Mouse (Mus musculus) heart, embryonic 12.5 days (tissue): Measurements from ENCODE around the gene Celsr2. TPM values are rescaled to one million over a fixed set of nuclear protein-coding genes. Genes with fewer than 3 reads are reported as not detected.

ENCODE experiments used
- ATAC-seq: fragments of 200-750 bp; cut with Nextera tagmentation; 2 replicates; pipeline ENCODE4 v1.8.0; 2017; ENCODE audit warnings: moderate TSS enrichment, moderate library complexity; ENCODE audit not compliant: insufficient number of reproducible peaks, low FRiP score
- H3K27ac ChIP-seq: fragments of 300-500 bp; sonication (generic); 2 replicates; pipeline ENCODE4 v1.5.1; 2016; ENCODE audit warnings: mild to moderate bottlenecking, moderate library complexity; ENCODE audit not compliant: poor library complexity, severe bottlenecking
- H3K27me3 ChIP-seq: fragments of 300-500 bp; sonication (generic); replicated peaks from 2 replicates; pipeline ENCODE4 v1.6.1; 2016; ENCODE audit warnings: mild to moderate bottlenecking, moderate library complexity
- H3K36me3 ChIP-seq: fragments of 300-500 bp; sonication (generic); 2 replicates; pipeline ENCODE4 v1.6.1; 2016; ENCODE audit warnings: mild to moderate bottlenecking, moderate library complexity
- H3K4me1 ChIP-seq: fragments of 300-500 bp; sonication (generic); replicated peaks from 2 replicates; pipeline ENCODE4 v1.6.1; 2016; ENCODE audit warnings: mild to moderate bottlenecking
- H3K4me2 ChIP-seq: fragments of 300-500 bp; sonication (generic); 2 replicates; pipeline ENCODE4 v1.6.1; 2016; ENCODE audit warnings: mild to moderate bottlenecking, moderate library complexity
- H3K4me3 ChIP-seq: fragments of 300-500 bp; sonication (generic); 2 replicates; pipeline ENCODE4 v1.5.1; 2016; ENCODE audit warnings: mild to moderate bottlenecking
- H3K9ac ChIP-seq: fragments of 300-500 bp; sonication (generic); 2 replicates; pipeline ENCODE4 v1.6.1; 2016; ENCODE audit warnings: mild to moderate bottlenecking, moderate library complexity
- H3K9me3 ChIP-seq: fragments of 300-500 bp; sonication (generic); replicated peaks from 2 replicates; pipeline ENCODE4 v1.6.1; 2016; ENCODE audit warnings: mild to moderate bottlenecking, moderate library complexity
- WGBS: fragments of 180-500 bp; shearing (Covaris S2); methylation state at CpG from one replicate; pipeline ENCODE4 v1.1.7; 2016; 5-methylcytosine and 5-hydroxymethylcytosine counted together
- polyA plus RNA-seq: library from polyadenylated mRNA; unstranded; fragments of >200 nt; fragmentation: Nextera tagmentation; extraction: Ambion mirVana; gene quantifications from 2 replicates; pipeline ENCODE4 v1.2.1, GENCODE M21; 2016

Gene Celsr2
- polyA plus RNA-seq = 2.3 and 3.6 TPM in 2 replicates

DNA sequence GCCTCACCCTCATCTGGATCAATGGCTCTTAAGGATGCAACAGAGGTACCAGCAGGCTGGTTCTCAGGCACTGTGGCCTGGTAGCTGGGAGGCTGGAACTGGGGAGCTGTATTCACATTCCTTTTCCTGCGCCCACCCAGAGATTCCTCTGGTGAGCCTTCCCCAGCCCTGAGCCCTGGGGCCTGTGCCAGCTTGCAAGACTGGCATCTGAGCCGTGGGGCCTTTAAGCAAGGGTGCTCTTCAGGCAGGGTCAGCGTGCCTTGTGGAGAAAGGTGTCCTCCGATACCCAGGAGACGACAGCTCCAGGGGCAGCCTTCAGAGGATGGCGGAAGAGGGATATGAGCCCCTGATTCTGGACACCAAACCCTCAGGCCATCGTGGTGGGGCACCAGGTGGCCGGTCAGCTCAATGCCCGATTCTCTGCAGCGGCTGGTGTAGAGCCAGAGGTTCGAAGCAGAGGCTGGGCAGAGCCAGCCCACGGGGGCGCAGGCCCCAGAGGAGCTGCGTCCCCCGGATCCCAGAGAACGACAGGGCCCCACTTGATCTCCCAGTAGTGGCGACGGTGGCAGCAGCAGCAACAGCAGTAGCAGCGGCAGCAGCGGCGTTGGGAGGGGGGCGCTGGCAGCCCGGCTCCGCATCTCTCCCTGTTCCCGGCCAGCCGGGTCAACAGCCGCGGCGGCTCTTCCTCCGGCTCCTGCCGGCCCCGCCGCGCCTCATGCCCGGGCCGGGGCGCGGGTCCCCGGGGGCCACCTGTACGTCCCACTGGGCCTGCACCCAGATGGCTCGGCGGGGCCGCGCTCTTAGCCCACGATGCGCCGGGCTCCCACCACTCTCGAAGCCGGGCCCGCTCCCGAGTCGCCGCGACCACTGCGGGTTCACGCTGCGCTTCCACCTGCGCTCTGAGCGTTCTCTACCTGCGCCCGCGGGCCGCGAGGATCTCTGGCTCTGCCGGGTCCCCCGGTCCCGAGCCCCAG, at the start of gene Celsr2:
Gene Celsr2 (minus strand): TSS at position 696 of the 974 bp plus-strand sequence.
- Histone ChIP-seq H3K4me1 (peaks cover 9% of the 10 kb centered on the region; the same call in 1 of the 2 replicates), H3K36me3 (peaks cover 19% of the 10 kb centered on the region), H3K4me2 (peak within 1 kb of the TSS; percentile 100), H3K27me3 (peaks cover 39% of the 10 kb centered on the region), H3K9me3 (peaks cover 21% of the 10 kb centered on the region), H3K4me3 (peak within 1 kb of the TSS; percentile 89), H3K27ac (no peak within 1 kb of the TSS), H3K9ac (peak within 1 kb of the TSS; percentile 78)
- peak; percentile 8; the same call in 1 of the 2 replicates for ATAC-seq
- 7% methylated on average over 64 of the region's 67 CpGs for WGBS

DNA sequence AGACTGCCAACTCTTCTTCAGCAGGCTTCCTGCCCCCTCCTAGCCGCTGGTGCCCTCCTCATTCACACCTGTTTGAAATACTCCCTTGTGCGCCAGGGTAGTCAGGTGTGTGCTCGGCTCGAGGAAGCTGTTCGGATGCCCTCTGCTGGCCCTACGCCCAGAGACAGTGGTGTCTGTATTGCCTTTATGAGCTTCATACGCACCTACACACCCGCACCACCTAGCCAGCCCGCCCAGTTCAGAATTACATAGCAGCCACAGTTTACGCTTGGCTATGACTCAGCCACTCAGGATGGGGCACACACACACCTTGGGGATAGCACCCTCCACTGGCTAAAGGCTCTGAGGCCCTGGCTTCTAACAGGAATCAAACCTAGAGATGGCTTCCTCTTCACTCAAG, 43.5 kb upstream of the Celsr2 start:
- Histone ChIP-seq H3K4me1 (peaks cover 7% of the 10 kb centered on the region; the same call in 1 of the 2 replicates), H3K9me3 (no peaks in the 10 kb centered on the region), H3K4me3 (0 out of 2 replicates have a peak overlapping the region, but pooled peaks have one; percentile 8), H3K27ac (no peak overlapping the region), H3K36me3 (no peaks in the 10 kb centered on the region), H3K27me3 (no peaks in the 10 kb centered on the region), H3K9ac (no peak overlapping the region), H3K4me2 (peak overlapping the region; percentile 50)
- no peak for ATAC-seq
- WGBS = 35% methylated on average over 10 of the region's 10 CpGs

DNA sequence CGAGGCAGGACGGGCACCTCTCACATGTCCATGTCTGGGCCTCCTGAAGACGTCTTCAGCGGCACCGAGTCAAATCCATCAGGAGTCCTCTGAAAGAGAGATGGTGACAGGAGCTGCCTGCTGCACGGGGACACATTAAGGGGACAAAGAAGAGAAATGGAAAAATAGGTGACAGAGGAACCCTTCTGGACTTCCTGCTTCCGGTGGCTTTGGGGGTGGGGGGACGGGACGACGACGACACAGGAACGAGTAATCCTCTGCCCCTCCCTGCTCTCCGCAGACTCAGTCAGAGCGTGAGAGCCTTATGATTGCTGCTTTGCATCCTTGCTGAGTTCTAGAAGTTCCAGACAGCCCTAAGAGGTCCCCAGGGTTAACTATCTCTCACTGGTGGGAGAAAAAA, 43.0 kb upstream of the Celsr2 start:
- Histone ChIP-seq H3K9me3 (no peaks in the 10 kb centered on the region), H3K4me1 (peaks cover 7% of the 10 kb centered on the region; the same call in 1 of the 2 replicates), H3K9ac (no peak overlapping the region), H3K27me3 (no peaks in the 10 kb centered on the region), H3K27ac (no peak overlapping the region), H3K36me3 (no peaks in the 10 kb centered on the region), H3K4me2 (peak overlapping the region; percentile 50), H3K4me3 (0 out of 2 replicates have a peak overlapping the region, but pooled peaks have one; percentile 8)
- ATAC-seq = peak; percentile 29; the same call in 1 of the 2 replicates
- WGBS = 42% methylated on average over 14 of the region's 14 CpGs

DNA sequence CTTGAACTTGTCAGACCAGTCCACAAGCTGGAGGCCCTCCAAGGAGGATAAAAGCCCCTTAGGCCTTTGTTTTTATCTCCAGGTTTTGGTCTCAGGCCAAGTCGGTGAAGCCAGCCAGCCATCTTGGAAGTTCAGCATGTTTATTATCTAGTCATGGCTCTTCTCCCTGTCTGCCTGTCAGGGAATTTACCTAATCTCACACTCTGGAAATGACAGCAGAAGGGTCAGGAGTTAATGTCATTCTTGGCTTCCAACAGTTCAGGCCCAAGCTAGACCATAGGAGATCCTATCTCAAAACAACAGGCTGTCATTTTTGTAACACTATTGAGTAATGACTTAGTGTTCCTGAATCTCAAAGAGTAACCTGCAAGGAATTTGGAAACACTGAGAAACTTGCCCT, 38.8 kb upstream of the Celsr2 start:
- Histone ChIP-seq H3K4me1 (peaks cover 7% of the 10 kb centered on the region; the same call in 1 of the 2 replicates), H3K4me2 (no peak overlapping the region), H3K9me3 (no peaks in the 10 kb centered on the region), H3K36me3 (no peaks in the 10 kb centered on the region), H3K9ac (no peak overlapping the region), H3K27ac (no peak overlapping the region), H3K27me3 (no peaks in the 10 kb centered on the region), H3K4me3 (no peak overlapping the region)
- 61% methylated on average over 1 of the region's 1 CpGs for WGBS
- no peak for ATAC-seq

DNA sequence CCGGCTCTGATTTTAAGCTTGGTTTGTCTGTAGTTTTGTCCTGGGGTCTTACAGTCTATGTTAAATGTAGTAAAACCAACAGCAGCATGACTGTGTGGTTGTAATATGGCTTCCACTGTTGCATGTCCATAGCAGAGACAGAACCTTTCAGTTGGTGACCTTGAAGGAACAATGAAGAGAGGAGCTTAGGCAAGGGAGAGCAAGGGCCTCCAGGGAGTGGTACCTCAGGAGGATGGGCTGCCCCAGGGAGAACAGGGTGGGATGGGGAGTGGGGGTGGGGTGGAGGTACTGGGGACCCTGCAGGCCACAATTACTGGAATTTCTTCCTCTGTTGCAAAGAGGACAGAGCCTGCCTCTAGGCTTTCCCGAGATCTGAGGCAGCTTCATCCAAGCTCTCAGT, 36.6 kb upstream of the Celsr2 start:
- Histone ChIP-seq H3K4me2 (no peak overlapping the region), H3K27me3 (peaks cover 10% of the 10 kb centered on the region; the same call in 1 of the 2 replicates), H3K4me1 (0 out of 2 replicates have a peak, but pooled peaks cover 3% of the 10 kb centered on the region), H3K9ac (no peak overlapping the region), H3K9me3 (no peaks in the 10 kb centered on the region), H3K27ac (no peak overlapping the region), H3K4me3 (no peak overlapping the region), H3K36me3 (no peaks in the 10 kb centered on the region)
- WGBS = 84% methylated on average over 2 of the region's 2 CpGs
- ATAC-seq = no peak

DNA sequence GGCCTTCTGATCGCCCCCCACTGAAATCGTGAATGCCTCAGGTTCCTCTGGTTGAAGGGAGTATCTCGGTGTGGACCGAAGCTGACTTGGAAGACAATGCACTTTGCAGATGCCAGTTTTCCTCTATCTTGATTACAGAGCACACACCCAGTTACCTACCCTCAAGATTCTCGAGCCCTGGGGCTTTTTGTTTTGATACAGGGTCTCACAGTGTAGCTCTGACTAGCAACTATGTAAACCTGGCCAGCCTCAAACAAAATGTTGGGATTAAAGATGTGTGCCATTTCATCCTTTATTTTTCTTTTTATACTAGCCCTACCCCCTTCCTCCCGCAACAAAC, 30.0 kb upstream of the Celsr2 start:
- ATAC-seq = peak; percentile 7; the same call in 1 of the 2 replicates
- no peaks in the 10 kb centered on the region for H3K36me3 ChIP-seq
- whole genome bisulfite sequencing = 14% methylated on average over 6 of the region's 6 CpGs

DNA sequence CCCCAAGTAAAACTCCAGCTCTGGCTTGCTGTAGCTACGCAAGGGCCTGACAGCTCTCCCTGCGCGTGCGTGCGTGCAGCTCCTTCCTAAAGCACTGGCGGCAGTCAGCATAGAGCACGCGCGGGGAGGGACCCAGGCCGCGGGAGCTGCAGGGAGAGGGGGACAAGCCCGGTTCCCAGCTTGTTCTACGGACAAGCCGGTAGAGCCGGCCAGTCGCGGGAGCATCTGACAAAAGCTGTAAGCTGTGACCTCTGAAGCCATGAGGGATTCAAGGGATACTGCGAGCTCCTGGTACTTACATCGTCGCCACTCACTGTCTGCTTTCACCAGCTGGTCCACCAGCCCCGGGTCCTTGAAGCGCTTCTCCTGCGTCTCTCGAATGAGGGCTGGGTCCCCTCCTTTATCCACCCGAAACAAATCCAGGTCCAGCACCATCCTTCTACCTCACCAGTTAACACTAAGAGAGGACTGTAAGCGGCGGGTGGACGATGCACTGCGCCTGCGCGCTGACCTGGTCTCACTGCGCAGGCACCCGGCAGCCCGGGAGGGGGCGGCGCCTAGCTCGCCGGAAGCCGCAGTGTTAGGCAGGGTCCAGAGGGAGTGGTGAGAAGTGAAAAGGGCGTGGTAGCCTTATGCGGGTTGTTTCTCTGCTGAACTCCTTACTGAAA, 29.5 kb upstream of the Celsr2 start, which contains the start of gene Sars:
Gene Sars (minus strand): TSS at position 512 of the 668 bp plus-strand sequence.
- peak within 1 kb of the TSS; percentile 86 for H3K27ac ChIP-seq
- peak within 1 kb of the TSS; percentile 87 for H3K4me2 ChIP-seq
- H3K9me3 ChIP-seq = no peaks in the 10 kb centered on the region
- under 1% methylated on average over 41 of the region's 41 CpGs for WGBS
- peaks cover 2% of the 10 kb centered on the region for H3K36me3 ChIP-seq
- peak within 1 kb of the TSS; percentile 81 for H3K4me3 ChIP-seq
- H3K4me1 ChIP-seq = peaks cover 14% of the 10 kb centered on the region
- peak; percentile 99 for ATAC-seq
- peaks cover 10% of the 10 kb centered on the region; the same call in 1 of the 2 replicates for H3K27me3 ChIP-seq
- peak within 1 kb of the TSS; percentile 89 for H3K9ac ChIP-seq

More for the DNA sequence above, 30.0 kb upstream of the Celsr2 start:
- H3K4me1 ChIP-seq = peaks cover 14% of the 10 kb centered on the region
- H3K4me3 ChIP-seq = peak overlapping the region; percentile 81
- H3K4me2 ChIP-seq = peak overlapping the region; percentile 87
- peak overlapping the region; percentile 89 for H3K9ac ChIP-seq
- H3K27me3 ChIP-seq = peaks cover 10% of the 10 kb centered on the region; the same call in 1 of the 2 replicates
- 0 out of 2 replicates have a peak overlapping the region, but pooled peaks have one; percentile 20 for H3K27ac ChIP-seq
- no peaks in the 10 kb centered on the region for H3K9me3 ChIP-seq

DNA sequence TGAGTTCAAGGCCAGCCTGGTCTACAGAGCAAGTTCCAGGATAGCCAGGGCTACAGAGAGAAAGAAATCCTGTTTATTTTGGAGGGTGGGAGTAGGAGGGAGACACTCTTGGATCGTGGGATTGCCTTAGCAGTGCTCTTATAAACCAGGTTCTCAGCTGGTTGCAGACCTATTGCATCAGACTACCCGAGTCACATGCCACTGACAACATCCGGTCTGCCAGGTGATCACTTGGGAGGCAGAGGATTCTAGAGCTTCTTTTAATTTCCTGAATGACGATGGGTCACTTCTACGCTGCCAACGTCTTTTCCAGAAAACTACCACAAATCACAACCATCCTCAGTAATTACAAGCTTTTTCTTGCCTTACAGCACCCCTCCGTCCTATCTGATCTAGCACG, 28.7 kb upstream of the Celsr2 start:
- 14% methylated on average over 8 of the region's 8 CpGs for WGBS
- peak overlapping the region; percentile 81 for H3K4me3 ChIP-seq
- peaks cover 7% of the 10 kb centered on the region for H3K36me3 ChIP-seq
- H3K4me1 ChIP-seq = peaks cover 14% of the 10 kb centered on the region
- peak overlapping the region; percentile 89 for H3K9ac ChIP-seq
- H3K27me3 ChIP-seq = peaks cover 9% of the 10 kb centered on the region; the same call in 1 of the 2 replicates
- peak overlapping the region; percentile 86 for H3K27ac ChIP-seq
- H3K4me2 ChIP-seq = peak overlapping the region; percentile 87
- ATAC-seq = peak; percentile 51; the same call in 1 of the 2 replicates
- no peaks in the 10 kb centered on the region for H3K9me3 ChIP-seq

DNA sequence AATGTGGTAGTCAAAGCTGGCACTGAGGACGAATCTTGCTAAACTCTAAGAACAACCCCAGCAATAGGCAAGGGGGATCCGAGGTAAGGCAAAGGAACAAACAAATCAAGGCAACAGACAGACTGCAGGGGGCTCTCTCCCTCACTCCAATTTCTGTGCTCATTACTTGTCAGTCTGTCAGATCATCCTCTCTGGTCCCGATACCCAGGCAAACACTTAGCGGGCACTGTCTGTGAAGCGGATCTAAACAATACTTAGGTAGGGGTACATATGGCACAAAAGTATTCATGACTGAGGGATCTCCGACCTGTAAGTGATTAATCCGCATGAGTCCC, 21.0 kb upstream of the Celsr2 start:
- Histone ChIP-seq H3K27me3 (no peaks in the 10 kb centered on the region), H3K9me3 (no peaks in the 10 kb centered on the region), H3K4me3 (no peak overlapping the region), H3K4me1 (peaks cover 6% of the 10 kb centered on the region; the same call in 1 of the 2 replicates), H3K4me2 (no peak overlapping the region), H3K9ac (no peak overlapping the region), H3K27ac (peak overlapping the region; percentile 28; the same call in 1 of the 2 replicates), H3K36me3 (peaks cover 65% of the 10 kb centered on the region)
- ATAC-seq = no peak
- 87% methylated on average over 7 of the region's 7 CpGs for WGBS

DNA sequence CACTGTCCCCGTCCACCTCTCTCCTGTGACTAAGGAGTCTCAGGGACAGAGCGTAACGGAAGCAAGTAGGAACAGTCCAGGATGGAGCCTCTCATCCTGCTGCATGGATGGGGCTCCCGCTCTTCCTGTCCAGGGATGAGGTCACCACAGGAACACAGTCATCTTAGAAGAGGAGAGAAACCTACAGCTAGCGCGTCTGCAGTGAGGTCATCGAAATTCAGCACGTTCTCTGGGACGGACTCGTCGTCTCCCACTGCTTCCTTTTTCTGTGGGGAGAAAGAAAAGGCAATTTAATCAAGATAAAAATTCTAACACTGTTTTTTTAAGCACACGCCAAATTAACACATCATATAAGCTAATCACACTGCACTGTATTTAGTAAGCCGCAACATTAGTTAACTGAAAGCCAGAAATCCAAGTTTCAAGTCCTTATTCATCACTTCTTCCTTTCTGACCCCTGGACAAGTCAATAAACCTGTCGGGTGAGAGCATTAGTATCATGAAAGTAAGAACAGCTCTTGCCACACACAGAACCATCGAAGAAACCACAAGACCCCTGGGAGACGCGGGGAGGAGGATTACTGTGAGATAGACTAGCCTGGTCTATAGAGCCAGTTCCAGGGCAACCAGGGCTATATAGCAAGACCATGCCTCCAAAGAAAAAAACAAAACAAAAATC, 20.5 kb upstream of the Celsr2 start:
- Histone ChIP-seq H3K4me3 (no peak overlapping the region), H3K4me1 (peaks cover 6% of the 10 kb centered on the region; the same call in 1 of the 2 replicates), H3K4me2 (no peak overlapping the region), H3K27me3 (no peaks in the 10 kb centered on the region), H3K27ac (peak overlapping the region; percentile 62), H3K36me3 (peaks cover 70% of the 10 kb centered on the region), H3K9ac (no peak overlapping the region), H3K9me3 (no peaks in the 10 kb centered on the region)
- peak; percentile 73; the same call in 1 of the 2 replicates for ATAC-seq
- 69% methylated on average over 17 of the region's 17 CpGs for whole genome bisulfite sequencing
